Mouse (Mus musculus) C2C12 (cell line): ENCODE measurements around the gene Bcl2l15.

ENCODE experiments used
- CTCF ChIP-seq: IDR thresholded peaks from one replicate; pipeline ENCODE4 v1.5.1; 2011; ENCODE audit not compliant: control insufficient read depth, insufficient read depth, insufficient read length
- MAX ChIP-seq: IDR thresholded peaks from one replicate; pipeline ENCODE4 v1.6.1; 2011; ENCODE audit warnings: mild to moderate bottlenecking, control low read depth

GRCm38 (mm10) chr3:103835951-103836310 is 3.5 kb downstream of the Bcl2l15 start:
- TF ChIP-seq CTCF (no peak), MAX (no peak)
